Mouse (Mus musculus): ENCODE measurements at regions not wholly inside any gene's neighbourhood (a gene's known extent, or its start where the extent isn't known, plus 50 kb on each side); places are given as distances from the start of the nearest gene placed in this dataset.

- TF ChIP-seq CTCF (IDR thresholded peaks at IDR 0.05): no peak
- TF ChIP-seq EP300 (IDR thresholded peaks at IDR 0.05; ENCODE audit: insufficient read depth, low read depth, low read length): no peak
- no peak for TF ChIP-seq POLR2A (IDR thresholded peaks at IDR 0.05; ENCODE audit: insufficient read depth, low read depth, low read length)
Measured at GRCm38 (mm10) chr13:99724245-99724644, 176.6 kb downstream of the Cartpt start.
